Mouse (Mus musculus): Measurements from ENCODE around the gene Gadd45g.

DNA sequence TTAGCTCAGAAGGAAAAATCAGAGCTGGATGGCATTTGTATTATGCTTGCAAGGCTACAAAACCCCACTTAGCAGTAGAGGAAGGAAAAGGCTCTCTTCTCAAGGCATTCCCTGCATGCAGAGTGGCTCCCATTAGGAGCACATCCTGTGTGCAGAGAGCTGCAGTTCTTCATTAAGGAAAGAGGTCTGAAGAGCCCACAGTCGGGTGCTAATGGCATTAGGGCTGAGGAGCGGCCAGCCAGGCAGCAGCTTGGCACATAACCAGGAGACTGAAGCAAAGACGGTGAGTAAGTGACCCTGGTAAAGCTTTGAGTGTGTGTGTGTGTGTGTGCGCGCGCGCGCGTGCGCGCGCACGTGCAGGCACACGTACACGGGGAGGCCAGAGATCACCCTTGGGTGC is 40.3 kb upstream of the Gadd45g start:
- no peak for TF ChIP-seq POLR2A (IDR thresholded peaks at IDR 0.05; ENCODE audit: low read depth, low read length)
- TF ChIP-seq CTCF (IDR thresholded peaks at IDR 0.05; ENCODE audit: borderline replicate concordance, insufficient read depth, low read length) = no peak
